Mouse (Mus musculus): ENCODE data around the gene Trim8. TPM values are rescaled to one million over a fixed set of nuclear protein-coding genes. Genes with fewer than 3 reads are reported as not detected.

The Trim8 gene
- total and polyA plus RNA-seq, 3 experiments: 24.1 to 39.8 (median 39.2) TPM

DNA sequence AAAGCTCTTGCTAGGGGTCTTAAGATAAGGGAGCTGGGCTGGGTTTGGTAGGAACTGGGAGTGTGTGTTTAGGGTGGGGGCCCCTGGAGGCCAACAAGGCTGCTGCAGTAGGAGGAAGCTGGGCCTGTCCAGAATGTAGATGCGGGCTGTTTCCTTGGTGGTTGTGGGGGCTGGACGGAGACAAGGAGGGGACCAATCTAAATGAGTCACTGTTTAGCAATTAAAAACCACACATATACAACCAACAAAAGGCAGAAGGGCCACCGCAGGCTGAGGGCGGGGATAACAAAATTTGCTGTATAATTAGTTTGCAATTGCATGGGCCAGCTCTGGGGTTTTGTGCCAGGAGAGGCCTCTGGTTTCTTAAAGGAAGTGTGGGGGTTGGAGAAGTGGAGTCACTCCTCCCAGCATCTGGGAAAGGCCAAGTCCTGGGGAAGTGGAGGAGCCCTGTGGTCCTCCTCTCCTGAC is 2.6 kb downstream of the Trim8 start:
- Histone ChIP-seq H3K9ac (ENCODE audit: low read depth, low read length) (peak overlapping the region; percentile 100), H3K36me3 (ENCODE audit: control insufficient read depth, insufficient read depth, low read length) (peaks cover 35% of the 10 kb centered on the region), H3K4me3 (peak overlapping the region; percentile 97), H3K27ac (peak overlapping the region; percentile 99), H3K79me2 (replicated peaks; ENCODE audit: control insufficient read depth, insufficient read depth, low read length) (peaks cover 16% of the 10 kb centered on the region), H3K27me3 (ENCODE audit: control insufficient read depth, insufficient read depth, low read length) (no peaks in the 10 kb centered on the region), H3K4me1 (ENCODE audit: control insufficient read depth, insufficient read depth, low read length) (peaks cover 32% of the 10 kb centered on the region)
- DNase-seq: peak; percentile 71 to 81
- TF ChIP-seq CTCF (IDR thresholded peaks at IDR 0.05) (peak; percentile 63), POLR2A (IDR thresholded peaks at IDR 0.05; ENCODE audit: insufficient read depth, low read depth, low read length) (no peak)
- intact Hi-C loops (cut with DNase I): loop anchor here (1.0 to 5.0 kb wide), 3 partner anchors 20 to 107 kb away; partner anchors contain the start of genes Actr1a, Arl3, Sfxn2 and Sufu
- 0% methylated on average over 4 of the region's 4 CpGs for WGBS

- Histone ChIP-seq H3K79me2 (replicated peaks; ENCODE audit: control insufficient read depth, insufficient read depth, low read length) (peaks cover 16% of the 10 kb centered on the region), H3K27ac (peak overlapping the region; percentile 99), H3K4me3 (peak overlapping the region; percentile 97), H3K4me1 (ENCODE audit: control insufficient read depth, insufficient read depth, low read length) (peaks cover 39% of the 10 kb centered on the region), H3K27me3 (ENCODE audit: control insufficient read depth, insufficient read depth, low read length) (no peaks in the 10 kb centered on the region), H3K9ac (ENCODE audit: low read depth, low read length) (peak overlapping the region; percentile 100), H3K36me3 (ENCODE audit: control insufficient read depth, insufficient read depth, low read length) (peaks cover 42% of the 10 kb centered on the region)
- WGBS: 18% methylated on average over 9 of the region's 9 CpGs
- peak in 1 of 2 experiments; percentile 30 for DNase-seq
- intact Hi-C loops (cut with DNase I): loop anchor here (1.0 to 5.0 kb wide), 3 partner anchors 19 to 108 kb away; partner anchors contain the start of genes Actr1a, Arl3, Sfxn2 and Sufu
- no peak for TF ChIP-seq POLR2A (IDR thresholded peaks at IDR 0.05; ENCODE audit: insufficient read depth, low read depth, low read length)
- no peak for TF ChIP-seq CTCF (IDR thresholded peaks at IDR 0.05)
- TF ChIP-seq EP300 (IDR thresholded peaks at IDR 0.05; ENCODE audit: insufficient read depth, low read depth, low read length): no peak
These were observed 3.4 kb downstream of the Trim8 start for GRCm38 (mm10) chr19:46504822-46505417.

DNA sequence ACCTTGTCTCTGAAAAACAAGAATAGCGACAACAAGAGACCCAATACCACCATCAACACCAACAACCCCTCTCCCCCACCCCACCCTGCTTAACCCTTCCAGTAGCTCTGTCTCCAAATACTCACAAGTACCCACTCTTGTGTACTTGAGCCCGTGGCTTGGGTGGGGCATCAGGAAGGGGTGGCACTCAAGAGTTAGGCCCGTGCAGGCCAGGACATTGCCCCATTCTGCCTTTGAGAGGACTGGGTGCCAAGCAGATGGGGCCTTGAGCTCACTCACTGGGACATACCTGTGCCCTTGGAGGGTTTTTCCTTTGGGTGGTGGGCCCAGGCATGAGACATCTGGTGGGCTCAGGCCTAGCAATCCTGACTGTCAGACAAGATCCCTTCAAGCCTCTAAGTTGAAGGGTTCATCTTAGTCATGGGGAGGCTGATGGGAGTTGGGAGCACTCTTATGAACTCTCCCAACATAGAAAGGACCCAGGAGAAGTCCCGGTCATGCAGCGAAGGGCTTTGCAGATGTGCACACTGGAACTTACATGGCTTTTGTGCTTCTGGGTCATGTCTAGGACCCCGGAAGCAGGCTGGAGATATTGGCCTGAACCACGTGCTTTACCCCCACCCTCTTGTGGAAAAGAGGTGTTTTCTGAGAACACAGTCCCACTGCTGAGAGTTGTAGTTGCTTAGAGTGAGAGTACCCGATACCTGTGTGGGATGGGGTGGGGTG is 4.3 kb downstream of the Trim8 start:
- 35% methylated on average over 8 of the region's 8 CpGs for WGBS
- Histone ChIP-seq H3K79me2 (replicated peaks; ENCODE audit: control insufficient read depth, insufficient read depth, low read length) (peaks cover 16% of the 10 kb centered on the region), H3K9ac (ENCODE audit: low read depth, low read length) (peak overlapping the region; percentile 9; the same call in 1 of the 2 replicates), H3K27ac (peak overlapping the region; percentile 99), H3K4me3 (peak overlapping the region; percentile 19; the same call in 1 of the 2 replicates), H3K4me1 (ENCODE audit: control insufficient read depth, insufficient read depth, low read length) (peaks cover 44% of the 10 kb centered on the region), H3K27me3 (ENCODE audit: control insufficient read depth, insufficient read depth, low read length) (no peaks in the 10 kb centered on the region), H3K36me3 (ENCODE audit: control insufficient read depth, insufficient read depth, low read length) (peaks cover 51% of the 10 kb centered on the region)
- TF ChIP-seq POLR2A (IDR thresholded peaks at IDR 0.05; ENCODE audit: insufficient read depth, low read depth, low read length) (no peak), EP300 (IDR thresholded peaks at IDR 0.05; ENCODE audit: insufficient read depth, low read depth, low read length) (no peak), CTCF (IDR thresholded peaks at IDR 0.05) (no peak)
- DNase-seq: no peak
- intact Hi-C loops (cut with DNase I): no loop called here

- intact Hi-C loops (cut with DNase I): no loop called here
- H3K27me3 ChIP-seq (ENCODE audit: control insufficient read depth, insufficient read depth, low read length): no peaks in the 10 kb centered on the region
- H3K9ac ChIP-seq (ENCODE audit: low read depth, low read length): no peak overlapping the region
- H3K4me3 ChIP-seq: peak overlapping the region; percentile 13; the same call in 1 of the 2 replicates
- H3K27ac ChIP-seq: peak overlapping the region; percentile 99
- WGBS: 16% methylated on average over 3 of the region's 3 CpGs
- H3K36me3 ChIP-seq (ENCODE audit: control insufficient read depth, insufficient read depth, low read length): peaks cover 52% of the 10 kb centered on the region
- TF ChIP-seq EP300 (IDR thresholded peaks at IDR 0.05; ENCODE audit: insufficient read depth, low read depth, low read length) (no peak), CTCF (IDR thresholded peaks at IDR 0.05) (no peak), POLR2A (IDR thresholded peaks at IDR 0.05; ENCODE audit: insufficient read depth, low read depth, low read length) (no peak)
- peaks cover 16% of the 10 kb centered on the region for H3K79me2 ChIP-seq (replicated peaks; ENCODE audit: control insufficient read depth, insufficient read depth, low read length)
- peaks cover 49% of the 10 kb centered on the region for H3K4me1 ChIP-seq (ENCODE audit: control insufficient read depth, insufficient read depth, low read length)
- DNase-seq: no peak
These were observed 4.8 kb downstream of the Trim8 start for GRCm38 (mm10) chr19:46506372-46506717.

DNA sequence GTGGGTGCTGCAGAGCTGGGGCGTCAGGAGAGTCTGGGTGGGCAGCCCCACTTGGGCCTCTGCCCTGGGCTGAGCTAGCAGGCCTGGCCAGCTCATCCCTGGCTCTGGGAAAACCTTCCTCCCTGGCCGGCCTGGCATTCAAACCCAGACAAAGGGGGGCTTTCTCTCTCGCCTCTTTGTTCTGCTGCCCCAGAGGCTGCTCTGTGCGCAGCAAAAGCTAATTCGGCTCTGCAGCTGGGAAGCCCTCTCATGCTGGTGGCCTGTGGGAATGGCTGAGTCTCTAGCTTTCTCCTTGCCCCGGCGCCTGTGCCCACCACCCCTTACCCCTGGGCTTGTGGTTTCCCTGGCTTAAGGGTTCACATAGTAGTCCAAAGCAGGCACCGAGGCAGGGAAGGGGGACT is 5.7 kb downstream of the Trim8 start:
- no peak for TF ChIP-seq POLR2A (IDR thresholded peaks at IDR 0.05; ENCODE audit: insufficient read depth, low read depth, low read length)
- no peak for TF ChIP-seq CTCF (IDR thresholded peaks at IDR 0.05)
- TF ChIP-seq EP300 (IDR thresholded peaks at IDR 0.05; ENCODE audit: insufficient read depth, low read depth, low read length): no peak
- intact Hi-C loops (cut with DNase I): no loop called here
- H3K36me3 ChIP-seq (ENCODE audit: control insufficient read depth, insufficient read depth, low read length): peaks cover 54% of the 10 kb centered on the region
- 58% methylated on average over 8 of the region's 8 CpGs for WGBS
- H3K4me3 ChIP-seq: no peak overlapping the region
- peak overlapping the region; percentile 99 for H3K27ac ChIP-seq
- no peak for DNase-seq
- H3K79me2 ChIP-seq (replicated peaks; ENCODE audit: control insufficient read depth, insufficient read depth, low read length): peaks cover 17% of the 10 kb centered on the region
- no peaks in the 10 kb centered on the region for H3K27me3 ChIP-seq (ENCODE audit: control insufficient read depth, insufficient read depth, low read length)
- peak overlapping the region; percentile 9; the same call in 1 of the 2 replicates for H3K9ac ChIP-seq (ENCODE audit: low read depth, low read length)
- peaks cover 56% of the 10 kb centered on the region for H3K4me1 ChIP-seq (ENCODE audit: control insufficient read depth, insufficient read depth, low read length)

DNA sequence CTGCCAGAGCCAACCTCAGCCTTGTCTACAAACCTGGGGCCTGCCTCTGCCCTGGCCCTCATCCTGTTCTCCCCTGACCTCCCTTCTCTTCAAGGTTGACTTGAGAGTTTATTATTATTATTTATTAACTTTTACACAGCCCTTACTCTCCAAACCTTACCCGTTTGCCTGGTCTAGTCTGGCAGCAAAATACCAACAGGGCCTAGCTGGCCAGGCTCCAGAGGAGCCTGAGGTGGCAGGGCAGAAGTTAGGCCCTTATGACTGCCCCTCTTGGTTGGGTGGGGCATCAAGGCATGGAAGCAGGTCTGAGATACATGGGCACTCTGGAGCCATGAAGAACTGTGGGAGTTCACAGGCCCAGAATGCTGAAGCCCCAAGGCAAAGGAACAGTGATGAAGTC is 6.3 kb downstream of the Trim8 start:
- intact Hi-C loops (cut with DNase I): no loop called here
- H3K36me3 ChIP-seq (ENCODE audit: control insufficient read depth, insufficient read depth, low read length): peaks cover 59% of the 10 kb centered on the region

More for the DNA sequence above, 6.3 kb downstream of the Trim8 start:
- H3K79me2 ChIP-seq (replicated peaks; ENCODE audit: control insufficient read depth, insufficient read depth, low read length): peaks cover 18% of the 10 kb centered on the region
- H3K4me1 ChIP-seq (ENCODE audit: control insufficient read depth, insufficient read depth, low read length): peaks cover 56% of the 10 kb centered on the region
- TF ChIP-seq EP300 (IDR thresholded peaks at IDR 0.05; ENCODE audit: insufficient read depth, low read depth, low read length) (no peak), CTCF (IDR thresholded peaks at IDR 0.05) (no peak), POLR2A (IDR thresholded peaks at IDR 0.05; ENCODE audit: insufficient read depth, low read depth, low read length) (no peak)
- H3K27ac ChIP-seq: peak overlapping the region; percentile 99; the same call in 1 of the 2 replicates
- no peaks in the 10 kb centered on the region for H3K27me3 ChIP-seq (ENCODE audit: control insufficient read depth, insufficient read depth, low read length)
- WGBS: 18% methylated on average over 1 of the region's 1 CpGs
- no peak overlapping the region for H3K9ac ChIP-seq (ENCODE audit: low read depth, low read length)
- DNase-seq: no peak
- no peak overlapping the region for H3K4me3 ChIP-seq
